Mouse (Mus musculus): Measurements from ENCODE around the gene Efna5. TPM values are rescaled to one million over a fixed set of nuclear protein-coding genes. Genes with fewer than 3 reads are reported as not detected.
A peak's percentile ranks its signal among the peaks of the same experiment; 100 is the strongest.

Efna5 gene
- polyA plus RNA-seq, 1 experiment, result 21.5 TPM

- TF ChIP-seq CTCF (IDR thresholded peaks at IDR 0.05; ENCODE audit: borderline replicate concordance, extremely low read depth, insufficient read depth, insufficient read length) (peak; percentile 24; the same call in 1 of the 2 replicates), POLR2A (IDR thresholded peaks at IDR 0.05; ENCODE audit: borderline replicate concordance, extremely low read depth, insufficient read depth, insufficient read length, poor library complexity, severe bottlenecking) (no peak)
- DNase-seq (ENCODE audit: low read depth), result no peak
Measured at GRCm38 (mm10) chr17:62690256-62690655, 190.9 kb downstream of the Efna5 start.

- no peak for DNase-seq (ENCODE audit: low read depth)
- no peak for TF ChIP-seq POLR2A (IDR thresholded peaks at IDR 0.05; ENCODE audit: borderline replicate concordance, extremely low read depth, insufficient read depth, insufficient read length, poor library complexity, severe bottlenecking)
- no peak for TF ChIP-seq CTCF (IDR thresholded peaks at IDR 0.05; ENCODE audit: borderline replicate concordance, extremely low read depth, insufficient read depth, insufficient read length)
Measured at GRCm38 (mm10) chr17:62689646-62690045, 191.5 kb downstream of the Efna5 start.

- DNase-seq (ENCODE audit: low read depth), result no peak
- no peak for TF ChIP-seq CTCF (IDR thresholded peaks at IDR 0.05; ENCODE audit: borderline replicate concordance, extremely low read depth, insufficient read depth, insufficient read length)
- TF ChIP-seq POLR2A (IDR thresholded peaks at IDR 0.05; ENCODE audit: borderline replicate concordance, extremely low read depth, insufficient read depth, insufficient read length, poor library complexity, severe bottlenecking), result no peak
Measured at GRCm38 (mm10) chr17:62687369-62687768, 193.7 kb downstream of the Efna5 start.

GRCm38 (mm10) chr17:62685181-62685580 is 195.9 kb downstream of the Efna5 start:
- DNase-seq (ENCODE audit: low read depth), result no peak
- TF ChIP-seq CTCF (IDR thresholded peaks at IDR 0.05; ENCODE audit: borderline replicate concordance, extremely low read depth, insufficient read depth, insufficient read length) (no peak), POLR2A (IDR thresholded peaks at IDR 0.05; ENCODE audit: borderline replicate concordance, extremely low read depth, insufficient read depth, insufficient read length, poor library complexity, severe bottlenecking) (no peak)

GRCm38 (mm10) chr17:62683142-62683541 is 198.0 kb downstream of the Efna5 start:
- TF ChIP-seq CTCF (IDR thresholded peaks at IDR 0.05; ENCODE audit: borderline replicate concordance, extremely low read depth, insufficient read depth, insufficient read length), result no peak
- TF ChIP-seq POLR2A (IDR thresholded peaks at IDR 0.05; ENCODE audit: borderline replicate concordance, extremely low read depth, insufficient read depth, insufficient read length, poor library complexity, severe bottlenecking), result no peak
- DNase-seq (ENCODE audit: low read depth), result no peak

- TF ChIP-seq CTCF (IDR thresholded peaks at IDR 0.05; ENCODE audit: borderline replicate concordance, extremely low read depth, insufficient read depth, insufficient read length), result no peak
- no peak for TF ChIP-seq POLR2A (IDR thresholded peaks at IDR 0.05; ENCODE audit: borderline replicate concordance, extremely low read depth, insufficient read depth, insufficient read length, poor library complexity, severe bottlenecking)
Measured at GRCm38 (mm10) chr17:62681726-62682125, 199.4 kb downstream of the Efna5 start.

GRCm38 (mm10) chr17:62680737-62681136 is 200.4 kb downstream of the Efna5 start:
- DNase-seq (ENCODE audit: low read depth), result no peak
- TF ChIP-seq CTCF (IDR thresholded peaks at IDR 0.05; ENCODE audit: borderline replicate concordance, extremely low read depth, insufficient read depth, insufficient read length) (no peak), POLR2A (IDR thresholded peaks at IDR 0.05; ENCODE audit: borderline replicate concordance, extremely low read depth, insufficient read depth, insufficient read length, poor library complexity, severe bottlenecking) (no peak)

More at GRCm38 (mm10) chr17:62681726-62682125, 199.4 kb downstream of the Efna5 start:
- no peak for DNase-seq (ENCODE audit: low read depth)

- no peak for DNase-seq (ENCODE audit: low read depth)
- TF ChIP-seq POLR2A (IDR thresholded peaks at IDR 0.05; ENCODE audit: borderline replicate concordance, extremely low read depth, insufficient read depth, insufficient read length, poor library complexity, severe bottlenecking) (no peak), CTCF (IDR thresholded peaks at IDR 0.05; ENCODE audit: borderline replicate concordance, extremely low read depth, insufficient read depth, insufficient read length) (no peak)
Measured at GRCm38 (mm10) chr17:62676832-62677231, 204.3 kb downstream of the Efna5 start.

- no peak for DNase-seq (ENCODE audit: low read depth)
- TF ChIP-seq POLR2A (IDR thresholded peaks at IDR 0.05; ENCODE audit: borderline replicate concordance, extremely low read depth, insufficient read depth, insufficient read length, poor library complexity, severe bottlenecking) (no peak), CTCF (IDR thresholded peaks at IDR 0.05; ENCODE audit: borderline replicate concordance, extremely low read depth, insufficient read depth, insufficient read length) (no peak)
Measured at GRCm38 (mm10) chr17:62676409-62676808, 204.7 kb downstream of the Efna5 start.

- TF ChIP-seq CTCF (IDR thresholded peaks at IDR 0.05; ENCODE audit: borderline replicate concordance, extremely low read depth, insufficient read depth, insufficient read length) (no peak), POLR2A (IDR thresholded peaks at IDR 0.05; ENCODE audit: borderline replicate concordance, extremely low read depth, insufficient read depth, insufficient read length, poor library complexity, severe bottlenecking) (no peak)
Measured at GRCm38 (mm10) chr17:62675811-62676255, 205.3 kb downstream of the Efna5 start.

GRCm38 (mm10) chr17:62672068-62672467 is 209.0 kb downstream of the Efna5 start:
- TF ChIP-seq POLR2A (IDR thresholded peaks at IDR 0.05; ENCODE audit: borderline replicate concordance, extremely low read depth, insufficient read depth, insufficient read length, poor library complexity, severe bottlenecking) (no peak), CTCF (IDR thresholded peaks at IDR 0.05; ENCODE audit: borderline replicate concordance, extremely low read depth, insufficient read depth, insufficient read length) (no peak)
- no peak for DNase-seq (ENCODE audit: low read depth)

More at GRCm38 (mm10) chr17:62675811-62676255, 205.3 kb downstream of the Efna5 start:
- no peak for DNase-seq (ENCODE audit: low read depth)

- no peak for TF ChIP-seq CTCF (IDR thresholded peaks at IDR 0.05; ENCODE audit: borderline replicate concordance, extremely low read depth, insufficient read depth, insufficient read length)
- TF ChIP-seq POLR2A (IDR thresholded peaks at IDR 0.05; ENCODE audit: borderline replicate concordance, extremely low read depth, insufficient read depth, insufficient read length, poor library complexity, severe bottlenecking), result no peak
- DNase-seq (ENCODE audit: low read depth), result no peak
Measured at GRCm38 (mm10) chr17:62666761-62667160, 214.4 kb downstream of the Efna5 start.

Data from brain, embryonic 14.5 days (tissue).